Mouse (Mus musculus): ENCODE results near the gene Nav1.

Nav1 gene

DNA sequence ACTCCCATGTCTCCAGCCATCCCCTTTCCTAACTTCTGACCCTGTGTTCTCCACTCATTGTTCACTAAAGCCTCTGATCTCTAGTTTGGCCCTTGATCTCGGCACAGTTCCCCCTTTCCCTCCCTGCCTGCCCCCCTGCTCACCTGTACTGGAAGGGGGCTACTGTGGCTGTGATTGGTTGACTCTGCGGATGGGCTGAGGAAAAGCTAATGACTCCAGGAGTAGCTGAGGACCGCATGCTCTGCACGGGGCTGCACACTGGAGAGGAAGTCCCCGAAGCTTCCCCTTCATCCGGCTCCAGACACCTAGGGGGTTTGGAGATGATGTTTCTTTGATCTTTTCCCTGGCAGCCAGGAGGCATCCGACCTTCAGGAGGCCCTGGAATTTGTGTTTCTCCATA lies at the start of gene Nav1:
Gene Nav1 (minus strand): TSS at position 277 of the 400 bp plus-strand sequence.
- DNase-seq (ENCODE audit: low spot score), result no peak

DNA sequence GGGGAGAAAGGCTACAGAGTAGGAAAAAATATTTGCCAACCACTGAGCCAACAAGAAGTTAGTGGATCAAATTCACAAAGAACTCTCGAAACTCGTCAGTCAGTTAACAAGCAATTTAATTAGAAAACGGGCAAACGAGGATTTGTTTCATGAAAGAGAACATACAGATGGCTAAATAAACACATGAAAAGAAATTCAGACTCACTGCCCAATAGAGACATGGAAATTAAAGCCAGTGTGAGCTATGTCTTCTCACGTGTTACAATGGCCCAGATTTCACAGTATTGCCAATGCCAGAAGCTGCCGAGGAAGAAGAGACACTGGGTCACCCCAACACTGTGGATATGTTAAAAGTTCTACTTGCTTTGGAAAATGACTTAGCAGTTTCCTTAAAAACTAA lies 46.8 kb upstream of the Nav1 start:
- DNase-seq (ENCODE audit: low spot score), result no peak

DNA sequence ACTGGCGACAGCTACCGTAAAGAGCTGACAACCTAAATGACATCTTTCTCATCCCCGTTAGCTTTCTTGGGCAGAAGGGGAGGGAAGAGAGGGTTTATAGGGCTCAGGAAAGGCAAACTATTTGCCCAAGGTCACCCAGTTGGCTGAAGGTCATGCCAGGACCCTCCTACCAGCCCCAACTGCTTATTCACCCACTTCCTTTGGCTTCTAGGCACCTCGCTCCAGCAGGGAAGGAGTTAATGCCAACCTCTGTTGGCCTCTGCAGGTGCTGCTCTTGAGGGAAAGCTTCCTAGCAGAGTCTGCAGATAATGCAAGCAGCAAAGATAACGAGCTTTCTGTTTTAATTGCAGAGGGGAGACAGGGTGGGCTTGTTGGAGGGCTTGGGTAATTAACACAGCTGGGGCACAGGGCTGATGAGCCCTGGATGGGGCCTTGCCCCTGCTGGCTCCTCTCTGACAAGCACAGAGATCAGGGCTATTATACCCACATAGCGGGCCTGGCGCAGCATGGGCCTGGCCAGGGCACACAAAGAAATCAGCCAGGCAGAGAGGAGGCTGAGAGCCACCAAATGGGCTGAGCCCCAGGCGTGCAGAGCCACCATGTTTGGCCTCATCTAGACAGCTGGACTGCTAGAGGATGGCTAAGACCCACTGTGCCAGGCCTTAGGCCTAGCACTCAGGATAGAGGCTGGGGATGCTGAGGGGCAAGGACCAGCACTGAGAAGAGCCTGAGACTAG lies 38.5 kb upstream of the Nav1 start:
- DNase-seq (ENCODE audit: low spot score), result no peak

DNA sequence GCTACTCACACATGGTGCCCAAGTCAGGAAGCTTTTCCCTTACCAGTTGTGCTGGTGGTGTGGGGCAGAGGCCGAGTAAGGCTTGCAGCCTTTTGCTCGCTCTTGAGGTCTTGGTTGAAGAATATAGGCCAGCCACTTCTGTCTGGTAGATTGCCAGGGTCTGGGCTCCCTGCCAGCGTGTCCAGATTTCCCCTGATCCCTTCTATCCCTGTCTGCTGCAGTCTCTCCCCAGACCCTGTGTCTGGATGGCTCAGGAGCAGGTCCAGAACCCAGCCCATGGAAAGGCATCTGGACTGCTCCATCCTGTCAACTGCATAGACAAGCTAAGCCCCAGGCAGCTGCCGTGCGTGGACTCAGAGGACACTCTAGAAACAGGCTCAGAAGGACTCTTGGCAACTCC lies 37.0 kb upstream of the Nav1 start:
- DNase-seq (ENCODE audit: low spot score), result no peak

DNA sequence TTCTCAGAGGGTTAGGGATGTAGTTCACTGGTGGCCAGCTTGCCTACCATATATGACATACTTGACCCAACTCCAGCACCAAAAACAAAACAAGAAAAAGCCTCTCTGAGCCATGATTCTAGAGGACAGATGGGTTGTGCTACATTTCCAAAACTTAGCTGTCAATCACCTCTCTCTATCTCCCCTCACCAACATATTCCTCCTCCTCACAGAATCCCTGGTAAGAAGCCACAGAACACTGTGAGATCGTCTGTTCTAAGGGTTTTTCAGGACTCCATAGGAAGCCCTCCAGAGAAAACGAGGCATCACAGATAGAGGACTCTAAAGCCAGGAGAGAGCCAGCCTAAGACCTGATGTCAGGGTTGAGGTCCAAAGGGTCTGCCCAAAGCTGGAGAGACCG lies 36.6 kb upstream of the Nav1 start:
- no peak for DNase-seq (ENCODE audit: low spot score)

DNA sequence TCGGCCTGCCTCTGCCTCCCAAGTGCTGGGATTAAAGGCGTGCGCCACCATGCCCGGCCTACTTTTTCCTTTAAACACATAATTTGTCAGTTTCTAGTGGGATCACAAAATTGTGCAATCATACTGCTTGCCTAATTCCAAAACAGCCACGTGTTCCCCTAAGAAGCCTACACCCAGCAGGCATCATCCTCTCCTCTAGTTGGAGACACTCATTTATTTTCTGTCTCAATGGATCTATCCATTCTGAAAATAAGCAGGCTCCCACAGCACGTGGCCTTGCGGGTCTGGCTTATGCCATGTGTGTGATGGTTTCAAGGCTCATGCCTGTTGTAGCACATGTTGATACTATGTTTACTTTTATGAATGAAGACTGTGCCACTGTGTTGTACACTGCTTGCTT lies 32.8 kb upstream of the Nav1 start:
- DNase-seq (ENCODE audit: low spot score), result no peak

DNA sequence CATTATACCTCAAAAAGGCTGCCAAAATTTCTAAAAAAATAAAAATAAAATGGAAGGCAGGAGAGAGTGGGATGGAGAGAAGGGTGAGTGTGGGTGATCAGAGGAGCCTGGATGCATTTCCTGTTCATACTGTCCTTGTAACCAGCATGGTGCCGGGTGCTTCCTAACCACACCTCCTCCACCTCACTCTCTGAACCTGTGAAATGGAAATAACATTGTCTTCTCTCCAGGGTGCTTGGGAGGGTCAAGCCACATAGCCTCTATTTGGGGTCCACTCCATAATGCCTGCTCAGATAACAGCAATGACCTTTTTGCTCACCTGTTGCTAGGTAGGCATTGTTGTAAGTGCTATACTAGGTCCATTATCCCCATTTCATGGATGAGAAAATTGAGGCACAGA lies 32.0 kb upstream of the Nav1 start:
- DNase-seq (ENCODE audit: low spot score), result no peak

DNA sequence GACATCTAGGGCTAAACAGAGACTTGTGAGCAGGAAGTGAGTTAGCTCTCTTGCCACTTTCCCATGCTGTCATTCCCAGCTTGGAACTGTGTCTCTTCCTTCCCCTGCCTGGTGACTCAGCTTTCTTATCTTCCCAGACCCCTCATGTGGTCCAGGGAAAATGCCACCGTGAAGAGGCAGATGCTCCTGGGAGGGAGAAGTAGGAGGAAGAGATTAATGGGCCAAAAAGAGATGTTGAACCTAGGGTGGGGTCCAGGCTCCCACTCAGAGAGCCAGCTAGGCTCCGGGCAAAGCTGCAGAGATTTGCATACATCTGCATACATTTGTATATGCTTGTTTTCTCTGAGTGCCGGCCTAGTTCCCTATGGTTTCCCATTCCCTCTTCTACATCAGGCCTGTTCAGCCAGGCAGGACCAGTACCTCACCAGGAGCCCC lies 30.5 kb upstream of the Nav1 start:
- no peak for DNase-seq (ENCODE audit: low spot score)

DNA sequence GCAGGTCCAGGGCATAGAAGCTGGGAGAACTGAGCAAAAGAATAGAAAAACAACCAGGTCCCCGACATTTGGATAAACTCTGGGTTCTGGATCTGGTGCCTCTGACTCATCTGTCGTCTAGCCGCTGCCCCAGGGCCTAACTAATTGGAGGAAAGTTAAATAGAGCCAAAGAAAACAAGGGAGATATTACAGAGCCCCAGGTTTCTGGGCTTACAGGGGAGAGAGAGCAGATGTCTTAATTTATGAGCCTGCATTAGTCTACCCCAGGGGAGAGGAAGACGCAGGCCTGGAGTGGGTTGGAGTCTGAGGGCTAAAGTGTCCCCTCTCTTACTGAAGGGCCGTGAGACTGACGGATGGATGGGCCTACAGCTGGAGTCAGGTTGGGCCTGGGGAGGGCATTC lies 29.0 kb upstream of the Nav1 start:
- no peak for DNase-seq (ENCODE audit: low spot score)

DNA sequence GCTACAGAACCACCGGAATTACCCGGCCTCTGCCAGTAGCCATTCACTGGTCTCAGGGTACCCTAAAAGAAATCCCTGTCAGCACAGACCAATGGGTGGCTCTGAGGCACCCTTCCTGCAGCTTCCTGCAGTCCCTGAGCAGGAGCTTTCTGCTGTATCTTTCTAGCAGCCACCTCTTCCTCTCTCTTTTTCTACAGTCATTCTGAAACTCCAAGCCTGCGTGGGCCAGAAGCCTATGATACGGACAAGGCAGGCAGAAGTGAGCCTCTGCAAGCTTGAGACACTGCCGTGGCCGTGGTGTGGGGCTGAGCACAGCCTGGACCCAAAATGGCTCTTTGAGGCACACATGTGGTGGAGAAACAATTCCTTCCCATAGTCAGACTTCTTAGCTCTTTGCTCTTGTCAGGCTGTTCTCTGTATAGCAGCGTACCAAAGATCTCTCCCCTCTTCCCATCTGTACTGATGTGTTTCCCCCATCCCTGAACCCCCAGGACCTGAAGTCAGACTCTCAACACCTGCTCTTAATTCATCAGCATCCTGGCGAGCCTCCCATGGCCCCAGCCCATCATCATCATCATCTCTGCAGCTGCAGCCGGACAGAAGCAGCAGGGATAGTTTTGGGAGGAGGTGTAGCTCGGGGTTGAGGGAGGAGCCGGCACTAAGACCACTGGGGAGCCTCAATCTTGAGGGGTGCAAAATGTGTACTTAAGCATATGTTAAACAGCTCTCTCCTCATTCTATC lies 28.4 kb upstream of the Nav1 start:
- DNase-seq (ENCODE audit: low spot score), result no peak

DNA sequence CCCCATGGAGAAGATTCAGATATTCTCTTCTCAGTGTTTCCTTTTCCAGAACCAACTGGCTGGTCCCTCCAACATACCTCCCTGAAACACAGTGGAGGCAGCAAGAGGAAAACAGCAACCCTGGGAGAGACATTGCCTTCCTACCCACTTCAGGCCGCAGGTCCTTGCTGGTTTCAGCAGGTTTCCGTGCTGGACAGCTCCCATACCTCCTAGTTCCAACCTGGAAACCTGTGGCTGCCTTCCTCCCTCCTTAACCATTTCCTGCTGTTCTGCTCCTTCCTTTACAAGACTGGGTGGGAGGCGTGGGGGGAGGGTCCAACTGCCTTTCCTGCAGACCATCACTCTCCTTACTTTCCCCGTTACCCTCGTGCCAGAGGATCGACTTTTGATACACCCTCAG lies 27.7 kb upstream of the Nav1 start:
- DNase-seq (ENCODE audit: low spot score), result peak; percentile 41

DNA sequence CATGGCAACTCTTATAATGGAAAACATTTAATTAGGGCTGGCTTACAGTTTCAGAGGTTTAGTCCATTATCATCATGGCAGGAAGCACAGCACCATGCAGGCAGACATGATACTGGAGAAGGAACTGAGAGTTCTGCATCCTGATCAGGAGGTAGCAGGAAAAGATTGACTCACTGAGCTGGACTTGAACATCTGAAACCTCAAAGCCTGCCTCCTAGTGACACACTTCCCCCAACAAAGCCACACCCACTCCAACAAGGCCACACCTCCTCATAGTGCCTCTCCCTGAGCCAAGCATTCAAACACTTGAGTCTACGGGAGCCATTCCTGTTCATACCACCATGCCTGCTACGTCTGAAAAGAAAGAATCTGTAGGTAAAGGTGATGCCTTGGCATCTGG lies 26.8 kb upstream of the Nav1 start:
- no peak for DNase-seq (ENCODE audit: low spot score)

DNA sequence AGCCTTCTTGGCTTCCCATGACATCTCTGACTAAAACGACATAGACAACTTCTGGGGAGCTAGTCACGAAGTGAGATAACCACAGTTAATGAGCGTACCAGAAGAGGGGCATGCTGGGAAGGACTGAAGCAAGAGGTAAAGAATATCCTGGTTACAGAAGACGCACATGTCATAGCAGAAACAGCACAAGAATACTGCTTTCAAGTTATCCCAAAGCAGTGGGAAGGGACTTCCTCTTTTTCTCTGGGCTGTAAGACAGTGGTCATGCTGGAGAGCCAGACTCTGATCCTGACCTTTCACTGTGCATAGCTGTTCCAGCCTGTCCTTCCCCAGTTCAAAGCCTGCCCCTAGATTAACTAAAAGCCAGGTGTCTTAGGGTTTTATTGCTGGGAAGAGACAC lies 26.4 kb upstream of the Nav1 start:
- DNase-seq (ENCODE audit: low spot score), result no peak

DNA sequence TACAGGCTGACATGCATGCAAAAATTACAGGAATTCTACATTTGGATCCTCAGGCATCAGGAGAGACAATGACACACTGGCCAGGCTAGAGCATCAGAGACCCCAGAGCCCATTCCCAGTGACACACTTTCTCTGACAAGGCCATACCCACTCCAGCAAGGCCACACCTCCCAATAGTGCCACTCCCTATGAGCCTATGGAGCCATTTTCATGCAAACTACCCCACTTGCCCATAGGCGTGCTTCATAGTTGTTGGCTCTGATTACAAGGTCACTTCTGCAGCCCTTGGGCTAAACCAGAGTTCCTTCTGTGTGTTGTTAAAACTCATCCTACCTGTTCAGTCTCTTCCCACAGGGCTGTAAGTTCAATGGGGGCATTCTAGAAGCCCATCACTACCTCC lies 25.1 kb upstream of the Nav1 start:
- DNase-seq (ENCODE audit: low spot score), result no peak

DNA sequence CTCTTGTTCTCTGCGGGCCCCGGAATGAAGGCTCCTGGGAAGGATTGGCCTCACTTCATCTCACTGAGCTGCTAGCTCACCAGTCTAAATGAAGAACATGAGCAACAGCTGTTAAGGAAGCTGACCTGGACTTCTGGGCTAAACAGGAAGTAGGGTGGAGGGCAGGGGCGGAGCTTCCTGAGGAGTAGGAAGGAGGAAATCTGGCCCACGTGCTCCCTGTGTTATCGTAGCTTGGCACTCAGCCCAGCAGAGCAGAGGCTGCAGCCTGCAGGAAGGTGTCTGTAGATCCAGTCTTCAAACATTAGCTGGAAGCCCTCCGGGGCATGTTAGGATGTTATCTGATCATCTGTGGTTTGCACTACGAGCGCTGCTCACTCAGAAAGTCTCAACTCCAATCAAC lies 24.4 kb upstream of the Nav1 start:
- peak; percentile 45 for DNase-seq (ENCODE audit: low spot score)

DNA sequence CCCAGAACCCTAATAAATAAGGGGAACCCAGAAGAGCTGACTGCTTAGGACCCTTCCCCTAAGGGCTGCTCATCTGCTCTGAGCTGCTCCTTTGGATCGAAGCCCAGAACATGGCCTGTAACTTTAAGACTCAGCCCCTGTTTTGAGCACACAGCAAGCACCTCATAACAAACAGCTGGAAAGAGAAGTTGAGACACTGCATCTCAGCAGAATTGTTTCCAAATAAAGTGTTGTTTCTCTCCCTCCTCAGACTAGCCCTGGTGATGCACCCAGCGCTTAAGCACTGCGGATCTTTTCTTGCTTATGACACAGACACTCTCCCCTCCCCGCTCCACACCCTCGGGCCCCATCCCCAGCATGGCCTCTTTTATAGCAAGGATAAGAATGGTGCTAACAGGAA lies 22.8 kb upstream of the Nav1 start:
- DNase-seq (ENCODE audit: low spot score), result no peak

DNA sequence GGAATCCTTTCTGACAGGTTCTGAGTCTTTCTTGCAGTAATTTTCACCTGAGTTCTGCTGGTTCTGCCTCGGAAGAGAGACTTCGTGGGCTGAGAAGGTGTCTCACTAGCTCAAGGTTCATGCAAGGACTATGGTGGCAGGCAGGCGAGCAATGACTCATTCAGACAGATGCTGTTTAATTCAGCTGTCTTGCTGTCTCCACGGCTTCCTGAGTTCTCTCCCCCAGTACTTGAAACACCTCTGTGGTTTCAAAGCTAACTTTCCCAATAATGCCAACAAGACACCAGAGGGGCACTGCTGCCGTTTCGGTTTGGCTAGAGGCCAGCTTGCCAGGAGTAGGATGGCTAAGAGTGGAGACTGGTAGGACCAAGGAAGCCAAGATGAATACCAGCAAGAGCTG lies 19.1 kb upstream of the Nav1 start:
- no peak for DNase-seq (ENCODE audit: low spot score)

DNA sequence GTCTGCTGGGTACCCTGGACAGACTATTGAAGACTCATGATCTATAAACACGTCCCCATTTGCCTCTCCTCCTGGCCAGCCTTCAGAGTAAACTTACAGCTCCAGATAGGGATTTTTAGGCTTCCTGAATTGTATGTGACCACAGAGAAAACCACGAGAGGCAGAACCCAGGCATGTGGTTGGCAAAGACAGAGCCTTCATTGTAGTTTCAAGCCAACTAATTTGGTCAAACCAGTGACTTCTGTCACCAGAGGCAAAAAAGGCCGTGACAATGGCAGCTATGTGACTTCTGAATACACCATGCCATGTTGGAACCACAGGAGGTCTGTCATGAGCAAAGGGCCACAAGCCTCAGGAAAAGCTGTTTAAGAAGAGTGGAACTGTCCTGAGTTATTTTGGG lies 18.6 kb upstream of the Nav1 start:
- DNase-seq (ENCODE audit: low spot score), result no peak

DNA sequence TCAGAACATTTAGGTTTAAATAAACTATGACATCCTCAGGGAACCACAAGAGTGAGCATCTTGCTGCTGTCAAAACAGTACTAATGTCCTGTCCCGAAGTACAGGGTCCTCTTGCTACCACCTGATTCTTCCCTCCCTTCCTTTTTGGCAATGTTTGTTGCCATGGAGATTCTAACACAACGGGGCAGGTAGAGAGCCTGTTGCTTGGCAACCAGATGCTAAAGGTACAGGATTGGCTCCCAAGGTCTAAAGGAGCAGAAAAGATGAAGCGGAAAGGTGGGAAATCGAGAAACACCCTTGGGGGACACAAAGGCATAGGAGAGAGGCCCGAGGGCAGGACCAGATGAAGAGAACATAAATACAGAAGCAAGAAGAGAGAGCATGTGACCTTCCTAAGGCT lies 17.6 kb upstream of the Nav1 start:
- DNase-seq (ENCODE audit: low spot score), result no peak

DNA sequence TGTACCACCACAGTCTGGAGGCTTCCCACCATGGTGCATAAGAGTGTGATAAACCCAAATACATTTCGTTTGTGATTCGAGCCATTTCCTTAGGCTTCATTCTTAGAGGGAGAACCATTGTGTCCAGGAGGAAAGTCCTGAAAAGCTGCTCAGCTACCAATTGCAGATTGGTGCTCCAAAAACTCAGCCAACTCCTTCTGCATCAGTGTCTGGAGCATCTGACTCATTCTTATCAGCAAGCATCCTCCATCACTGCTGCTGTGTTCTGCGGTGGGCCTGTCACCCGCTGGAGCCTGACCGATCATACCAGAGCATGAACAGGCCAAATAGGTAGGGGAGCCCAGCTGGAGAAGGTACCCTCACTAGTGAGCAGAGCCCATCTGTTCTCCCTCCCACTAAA lies 16.0 kb upstream of the Nav1 start:
- DNase-seq (ENCODE audit: low spot score), result no peak

DNA sequence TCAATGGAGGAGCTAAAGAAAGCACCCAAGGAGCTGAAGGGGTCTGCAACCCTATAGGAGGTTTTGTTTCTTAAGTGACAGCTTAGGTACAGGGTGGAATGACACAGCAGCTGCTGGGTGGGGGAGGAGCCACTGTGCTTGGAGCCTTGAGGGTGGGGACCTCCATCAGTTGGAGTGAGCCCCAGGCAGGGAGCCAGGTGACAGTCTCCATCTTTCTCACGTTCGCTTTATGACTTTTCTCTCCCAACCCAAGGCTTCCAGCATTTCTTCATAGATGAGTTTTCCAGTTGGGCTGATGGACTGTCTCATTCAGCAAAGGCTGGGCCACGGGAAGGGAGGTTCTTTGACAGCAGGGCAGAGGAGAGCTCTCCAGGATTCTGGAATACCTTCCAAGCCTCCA lies 14.2 kb upstream of the Nav1 start:
- no peak for DNase-seq (ENCODE audit: low spot score)

DNA sequence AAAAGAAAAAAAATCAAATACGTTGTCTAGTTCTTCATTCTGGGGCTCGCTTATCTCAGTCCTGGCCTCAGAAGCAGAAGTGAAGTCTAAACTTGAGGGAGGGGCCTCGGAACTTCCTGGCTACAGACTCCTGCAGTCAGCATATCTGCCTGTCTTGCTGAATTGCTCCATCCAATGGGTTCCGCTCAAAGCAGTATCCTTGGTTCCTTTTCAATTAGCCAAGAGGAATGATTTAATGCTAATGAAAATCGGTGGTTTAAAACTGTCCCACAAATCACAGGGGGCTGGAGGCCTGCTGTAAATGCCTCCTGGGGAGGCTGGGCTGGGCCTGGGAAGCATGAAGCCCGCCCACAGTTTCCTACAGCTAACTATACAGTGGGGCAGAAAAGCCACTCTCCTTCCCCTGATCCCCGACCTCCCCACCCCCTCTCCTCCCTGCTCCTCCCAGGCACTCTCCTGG lies 12.9 kb upstream of the Nav1 start:
- DNase-seq (ENCODE audit: low spot score), result no peak

DNA sequence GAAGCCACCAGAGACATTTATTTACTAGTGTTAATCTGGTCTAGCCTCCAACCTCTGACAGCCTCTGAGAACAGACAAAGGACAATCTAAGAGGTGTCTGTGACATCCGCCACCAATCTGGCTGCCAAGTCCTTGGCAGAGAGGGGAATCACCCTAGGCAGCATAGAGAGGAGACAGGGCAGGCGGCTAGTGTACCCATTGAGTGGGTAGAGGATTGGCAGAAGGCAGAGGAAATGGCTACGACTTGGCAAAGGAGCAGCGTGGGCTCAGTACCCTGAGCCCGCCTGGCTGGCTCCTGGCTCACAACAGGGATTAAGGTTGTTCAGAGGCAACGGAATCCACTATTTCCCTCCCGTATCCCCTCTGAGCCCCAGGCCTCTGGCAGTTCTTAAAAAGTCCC lies 12.0 kb upstream of the Nav1 start:
- DNase-seq (ENCODE audit: low spot score), result no peak

DNA sequence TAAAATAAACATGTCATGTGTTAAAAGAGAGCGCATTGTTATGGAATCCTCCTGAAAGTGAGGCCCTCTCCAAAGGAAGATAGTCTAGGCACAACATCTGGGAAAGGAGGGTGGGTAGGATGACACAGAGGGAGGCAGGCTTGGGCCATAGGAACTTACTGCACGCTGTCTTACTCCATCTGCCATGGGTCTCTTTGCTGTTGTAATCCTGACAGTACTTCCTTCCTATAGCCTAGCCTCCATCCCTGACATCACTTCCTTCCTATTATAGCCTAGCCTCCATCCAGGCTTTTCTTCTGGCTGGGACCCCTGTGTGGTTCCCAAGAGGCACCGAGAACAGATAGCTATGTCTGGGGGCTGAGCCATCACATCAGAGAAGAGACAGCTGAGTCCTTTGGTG lies 10.2 kb upstream of the Nav1 start:
- no peak for DNase-seq (ENCODE audit: low spot score)

Data from urinary bladder, postnatal 25 days (tissue).